Mouse (Mus musculus): ENCODE measurements around the gene Dao.

DNA sequence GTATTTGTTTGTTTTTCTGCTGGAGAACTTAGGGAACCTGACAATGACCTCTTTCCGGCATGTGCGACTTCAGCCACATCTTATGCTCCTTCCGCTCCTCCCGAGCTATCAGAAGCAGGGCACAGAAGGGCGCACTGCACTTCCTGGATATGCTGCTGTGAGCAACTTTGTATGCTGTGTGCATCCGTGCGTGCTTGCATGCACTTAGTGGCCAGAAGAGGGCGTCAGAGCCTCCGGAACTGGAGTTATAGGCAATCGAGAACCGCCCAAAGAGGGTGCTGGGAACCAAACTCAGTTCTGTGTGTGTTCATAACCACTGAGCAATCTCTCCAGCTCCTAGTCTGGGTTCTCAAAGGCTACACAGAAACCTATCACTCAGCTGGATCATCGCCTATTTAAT is 27.1 kb downstream of the Dao start:
- TF ChIP-seq MAFK (IDR thresholded peaks at IDR 0.05; ENCODE audit: insufficient read depth, low read depth, low read length) (no peak), ZNF384 (IDR thresholded peaks at IDR 0.05; ENCODE audit: low read depth, low read length) (no peak)
